Mouse (Mus musculus) CH12.LX (cell line): ENCODE data around the gene 1600014C10Rik. TPM values are rescaled to one million over a fixed set of nuclear protein-coding genes. Genes with fewer than 3 reads are reported as not detected.

Experiments
- DNase-seq: peaks from one replicate; pipeline ENCODE4 v3.0.0-alpha.2; 2013; ENCODE audit errors: extremely low read depth
- H3K27ac ChIP-seq: 2 replicates; pipeline ENCODE4 v1.5.1; 2012; ENCODE audit warnings: low read depth, mild to moderate bottlenecking, control low read depth, moderate library complexity; ENCODE audit not compliant: insufficient read depth
- H3K27me3 ChIP-seq: replicated peaks from 2 replicates; pipeline ENCODE3; 2012; ENCODE audit warnings: inconsistent platforms
- H3K36me3 ChIP-seq, 2 experiments: replicated peaks in 1 of 2; 2 replicates each; pipeline versions ENCODE3 to v1.6.1; 2012; ENCODE audit warnings: inconsistent platforms in 1 of 2, low read length in 1 of 2, mild to moderate bottlenecking in 1 of 2, mixed read lengths in 1 of 2, moderate library complexity in 1 of 2; ENCODE audit not compliant: control insufficient read depth in 1 of 2, insufficient read depth in 1 of 2
- H3K4me1 ChIP-seq, 2 experiments: 2 replicates each; pipeline ENCODE4 v1.6.1; 2012; ENCODE audit warnings: inconsistent platforms in 1 of 2, moderate library complexity in 1 of 2; ENCODE audit not compliant: insufficient read depth in 2 of 2, control insufficient read depth in 1 of 2
- H3K4me2 ChIP-seq: 2 replicates; pipeline ENCODE4 v1.6.1; 2012; ENCODE audit warnings: low read depth, mild to moderate bottlenecking, control low read depth; ENCODE audit not compliant: poor library complexity, insufficient read depth, severe bottlenecking
- H3K4me3 ChIP-seq, 3 experiments: fragments of 150-350 bp in 1 of 3; sonication (generic) in 1 of 3; replicated peaks in 1 of 3; 2 replicates each; pipeline versions ENCODE3 to v1.5.1; 2011 to 2012; ENCODE audit warnings: low read depth in 2 of 3, low read length in 2 of 3, mild to moderate bottlenecking in 2 of 3, moderate library complexity in 2 of 3, control low read depth in 1 of 3, improper control_type of control experiment in 1 of 3, inconsistent platforms in 1 of 3, mixed read lengths in 1 of 3; ENCODE audit not compliant: poor library complexity in 1 of 3
- H3K79me2 ChIP-seq: replicated peaks from 2 replicates; pipeline ENCODE4 v1.6.1; 2012; ENCODE audit warnings: mild to moderate bottlenecking, moderate library complexity; ENCODE audit not compliant: control insufficient read depth, poor library complexity, insufficient read depth, severe bottlenecking; ENCODE audit errors: extremely low read depth
- H3K9ac ChIP-seq: 2 replicates; pipeline ENCODE4 v1.6.1; 2012; ENCODE audit warnings: low read depth, mild to moderate bottlenecking, control low read depth, moderate library complexity; ENCODE audit not compliant: insufficient read depth
- H3K9me3 ChIP-seq: replicated peaks from 2 replicates; pipeline ENCODE3; 2012; ENCODE audit warnings: low read length, inconsistent platforms, mixed read lengths
- BHLHE40 ChIP-seq: IDR thresholded peaks from 2 replicates; pipeline ENCODE4 v1.6.1; 2011; ENCODE audit warnings: mild to moderate bottlenecking, low read depth, low read length, improper control_type of control experiment
- CHD2 ChIP-seq: IDR thresholded peaks from 2 replicates; pipeline ENCODE4 v1.6.1; 2011; ENCODE audit warnings: low read length, improper control_type of control experiment
- E2F4 ChIP-seq: IDR thresholded peaks from 2 replicates; pipeline ENCODE4 v1.6.1; 2011; ENCODE audit warnings: low read depth, low read length, improper control_type of control experiment; ENCODE audit not compliant: insufficient replicate concordance
- EP300 ChIP-seq: IDR thresholded peaks from 2 replicates; pipeline ENCODE4 v1.6.1; 2011; ENCODE audit warnings: low read length, improper control_type of control experiment
- ETS1 ChIP-seq: conservative IDR thresholded peaks from 2 replicates; pipeline ENCODE4 v1.6.1; 2012; ENCODE audit warnings: low read depth, mild to moderate bottlenecking, inconsistent platforms, low read length, improper control_type of control experiment, moderate library complexity
- GABPA ChIP-seq: IDR thresholded peaks from 2 replicates; pipeline ENCODE4 v1.6.1; 2012; ENCODE audit warnings: low read depth, low read length, improper control_type of control experiment, inconsistent platforms; ENCODE audit not compliant: insufficient replicate concordance
- HCFC1 ChIP-seq: IDR thresholded peaks from 2 replicates; pipeline ENCODE4 v1.6.1; 2012; ENCODE audit warnings: low read depth, mild to moderate bottlenecking, inconsistent platforms, low read length, improper control_type of control experiment
- JUN ChIP-seq: IDR thresholded peaks from 2 replicates; pipeline ENCODE4 v1.6.1; 2011; ENCODE audit warnings: low read depth, mild to moderate bottlenecking, low read length, improper control_type of control experiment, moderate library complexity; ENCODE audit not compliant: insufficient read depth
- JUND ChIP-seq: conservative IDR thresholded peaks from 2 replicates; pipeline ENCODE4 v1.6.1; 2011; ENCODE audit warnings: low read depth, low read length, improper control_type of control experiment
- KAT2A ChIP-seq: IDR thresholded peaks from 2 replicates; pipeline ENCODE4 v1.6.1; 2012; ENCODE audit warnings: low read length, improper control_type of control experiment, inconsistent platforms; ENCODE audit not compliant: insufficient replicate concordance
- MAFK ChIP-seq: IDR thresholded peaks from 2 replicates; pipeline ENCODE4 v1.6.1; 2011; ENCODE audit warnings: low read length, improper control_type of control experiment; ENCODE audit not compliant: insufficient replicate concordance
- MAX ChIP-seq: IDR thresholded peaks from 2 replicates; pipeline ENCODE4 v1.6.1; 2011; ENCODE audit warnings: low read length, improper control_type of control experiment
- MYC ChIP-seq: IDR thresholded peaks from 2 replicates; pipeline ENCODE4 v1.6.1; 2011; ENCODE audit warnings: low read depth, mild to moderate bottlenecking, improper control_type of control experiment, low read length
- NRF1 ChIP-seq: IDR thresholded peaks from 2 replicates; pipeline ENCODE4 v1.6.1; 2014; ENCODE audit warnings: low read depth, mild to moderate bottlenecking, inconsistent platforms, low read length, improper control_type of control experiment, moderate library complexity
- PAX5 ChIP-seq: IDR thresholded peaks from 2 replicates; pipeline ENCODE4 v1.6.1; 2012; ENCODE audit warnings: low read length, inconsistent platforms, mixed read lengths
- POLR2A ChIP-seq: IDR thresholded peaks from 2 replicates; pipeline ENCODE4 v1.6.1; 2011; ENCODE audit warnings: low read depth, mild to moderate bottlenecking, improper control_type of control experiment, low read length
- RAD21 ChIP-seq: IDR thresholded peaks from 2 replicates; pipeline ENCODE4 v1.6.1; 2011; ENCODE audit warnings: low read depth, mild to moderate bottlenecking, low read length, improper control_type of control experiment, moderate library complexity
- RCOR1 ChIP-seq: conservative IDR thresholded peaks from 2 replicates; pipeline ENCODE4 v1.6.1; 2012; ENCODE audit warnings: low read depth, mild to moderate bottlenecking, inconsistent platforms, low read length, improper control_type of control experiment
- SIN3A ChIP-seq: IDR thresholded peaks from 2 replicates; pipeline ENCODE4 v1.6.1; 2012; ENCODE audit warnings: low read length, improper control_type of control experiment, inconsistent platforms
- SMC3 ChIP-seq: IDR thresholded peaks from 2 replicates; pipeline ENCODE4 v1.6.1; 2011; ENCODE audit warnings: low read depth, low read length, improper control_type of control experiment
- TBP ChIP-seq: conservative IDR thresholded peaks from 2 replicates; pipeline ENCODE4 v1.6.1; 2011; ENCODE audit warnings: low read depth, low read length, improper control_type of control experiment
- USF2 ChIP-seq: conservative IDR thresholded peaks from 2 replicates; pipeline ENCODE4 v1.6.1; 2011; ENCODE audit warnings: low read depth, low read length, improper control_type of control experiment
- ZKSCAN1 ChIP-seq: IDR thresholded peaks from 2 replicates; pipeline ENCODE4 v1.6.1; 2012; ENCODE audit warnings: low read depth, inconsistent platforms, low read length, improper control_type of control experiment, borderline replicate concordance
- ZMIZ1 ChIP-seq: IDR thresholded peaks from 2 replicates; pipeline ENCODE4 v1.6.1; 2012; ENCODE audit warnings: low read depth, mild to moderate bottlenecking, inconsistent platforms, low read length, improper control_type of control experiment
- dilution Hi-C: fragments of 300-500 bp; cut with MboI; formaldehyde crosslinking; loops from 2 replicates; pipeline ENCODE4 v1.14.3; 2020; ENCODE audit warnings: low sequenced_read_pairs; ENCODE audit not compliant: extremely low pct_unique_long_range_greater_than_20kb, extremely low pct_ligation_motif_present
- in situ Hi-C: fragments of 300-500 bp; cut with MboI; formaldehyde crosslinking; loops from 3 replicates; pipeline ENCODE4 v1.14.3; 2019; ENCODE audit warnings: low sequenced_read_pairs, low pct_ligation_motif_present, low pct_unique_long_range_greater_than_20kb, mixed read lengths
- polyA plus RNA-seq: library from polyadenylated mRNA; unstranded; fragments of >175 nt; gene quantifications from 2 replicates; pipeline ENCODE4 v1.2.1, GENCODE M21; 2012; ENCODE audit warnings: low read depth; ENCODE audit not compliant: insufficient read length
- total RNA-seq, 2 experiments: library from RNA; depleted of rRNA; stranded (reverse); fragments of 300-350 nt in 1 of 2; fragments of >200 nt in 1 of 2; gene quantifications; 2 replicates each; pipeline ENCODE4 v1.2.3; 2012 to 2014

1600014C10Rik gene
- total and polyA plus RNA-seq, 3 experiments: 7.4 to 10.6 (median 10.3) TPM

DNA sequence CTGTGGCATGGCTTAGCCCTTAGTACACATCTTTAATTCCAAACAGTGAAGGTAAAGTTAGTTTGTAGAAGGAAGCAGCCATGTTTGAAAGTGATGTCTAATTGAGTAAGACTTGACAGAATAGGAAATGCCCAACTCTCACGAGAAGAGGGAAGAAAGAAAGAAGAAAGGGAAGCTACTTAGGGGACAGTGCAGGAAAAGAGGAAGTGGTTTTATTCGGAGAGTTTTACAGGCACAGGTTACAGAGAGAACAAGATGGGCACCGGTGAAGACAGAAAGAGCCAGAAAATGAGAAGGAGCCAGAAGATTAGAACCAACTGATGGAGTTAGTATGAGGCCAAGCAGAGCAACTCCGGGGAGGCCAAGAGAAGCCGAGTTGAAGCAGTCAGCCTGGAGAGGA is 27.2 kb upstream of the 1600014C10Rik start:
- in situ Hi-C loops: loop anchor here (10.0 kb wide), 1 partner anchor 791 kb away; no protein-coding TSS in a partner anchor
- no peaks in the 10 kb centered on the region for H3K79me2 ChIP-seq
- H3K27ac ChIP-seq: 0 out of 2 replicates have a peak overlapping the region, but pooled peaks have one; percentile 12

DNA sequence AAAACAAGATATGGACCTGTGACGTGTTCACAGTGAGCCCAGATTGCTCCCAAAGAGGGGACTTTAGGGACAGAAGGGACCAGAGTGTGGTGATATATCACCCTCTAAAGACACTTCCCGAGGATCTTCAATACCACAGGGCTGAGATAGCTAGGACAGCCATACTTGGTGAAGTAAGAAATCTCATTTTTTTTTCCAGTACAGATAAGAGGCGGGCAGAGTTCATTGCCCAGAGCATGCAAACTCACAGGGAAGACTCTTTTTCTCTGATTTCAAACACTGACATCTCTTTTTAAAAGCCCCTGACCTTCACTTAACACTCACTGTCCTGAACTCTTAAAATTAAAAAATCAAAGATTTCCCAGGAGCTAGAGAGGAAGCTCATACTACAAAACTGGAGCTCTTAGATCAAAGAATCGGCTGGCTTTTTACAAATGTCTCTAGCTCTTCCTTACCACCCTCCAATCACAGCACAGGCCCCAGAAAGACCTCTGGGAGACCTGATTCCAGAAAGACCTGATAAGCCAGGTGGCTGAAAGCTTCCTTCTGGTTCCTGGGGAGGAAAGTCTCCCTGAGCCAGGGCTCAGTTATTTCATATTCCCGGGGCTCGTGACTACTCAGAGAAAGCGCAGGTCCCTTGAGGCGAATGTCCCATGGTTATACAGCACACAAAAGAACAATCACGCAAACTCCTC is 24.1 kb upstream of the 1600014C10Rik start:
- in situ Hi-C loops: loop anchor here (10.0 kb wide), 1 partner anchor 794 kb away; no protein-coding TSS in a partner anchor
- peaks cover 2% of the 10 kb centered on the region for H3K9me3 ChIP-seq
- dilution Hi-C loops: no loop called here
- no peaks in the 10 kb centered on the region for H3K27me3 ChIP-seq
- DNase-seq: no peak
- H3K79me2 ChIP-seq: no peaks in the 10 kb centered on the region
- H3K27ac ChIP-seq: no peak overlapping the region
- no peak overlapping the region for H3K4me2 ChIP-seq
- H3K9ac ChIP-seq: no peak overlapping the region
- TF ChIP-seq NRF1 (no peak), GABPA (no peak)
- H3K4me1 ChIP-seq: peaks cover 7 to 18% of the 10 kb centered on the region in 2 experiments
- H3K4me3 ChIP-seq: no peak overlapping the region
- H3K36me3 ChIP-seq: no peaks in the 10 kb centered on the region

More for the DNA sequence above, 27.2 kb upstream of the 1600014C10Rik start:
- no peak overlapping the region for H3K9ac ChIP-seq
- dilution Hi-C loops: no loop called here
- H3K4me3 ChIP-seq: no peak overlapping the region
- peaks cover 5 to 24% of the 10 kb centered on the region in 2 experiments; a peak in 3 of 4 replicates for H3K4me1 ChIP-seq
- no peaks in the 10 kb centered on the region for H3K27me3 ChIP-seq
- H3K9me3 ChIP-seq: peaks cover 2% of the 10 kb centered on the region
- no peak overlapping the region for H3K4me2 ChIP-seq
- TF ChIP-seq MYC: no peak
- TF ChIP-seq EP300: peak; percentile 60; the same call in 1 of the 2 replicates
- TF ChIP-seq CHD2: peak; percentile 94
- 0 out of 2 replicates have a peak, but pooled peaks have one; percentile 11 for TF ChIP-seq POLR2A
- H3K36me3 ChIP-seq: no peaks in the 10 kb centered on the region
- peak; percentile 77 for DNase-seq

DNA sequence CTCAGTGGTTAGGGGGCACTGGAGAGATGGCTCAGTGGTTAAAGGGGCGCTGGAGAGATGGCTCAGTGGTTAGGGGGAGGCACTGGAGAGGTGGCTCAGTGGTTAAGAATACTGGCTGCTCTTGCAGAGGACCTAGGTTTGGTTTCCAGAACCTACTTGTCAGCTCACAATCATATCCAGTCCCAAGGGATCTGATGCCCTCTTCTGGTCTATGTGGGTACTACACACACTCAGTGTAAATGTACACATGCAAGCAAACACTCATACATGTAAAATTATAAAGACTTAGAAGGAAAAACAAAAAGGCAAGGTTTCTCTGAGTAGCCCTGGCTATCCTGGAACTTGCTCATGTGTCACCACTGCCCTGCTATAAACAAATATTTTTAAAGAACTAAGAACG is 21.6 kb upstream of the 1600014C10Rik start:
- in situ Hi-C loops: no loop called here
- Histone ChIP-seq H3K4me1 (peaks cover 9 to 17% of the 10 kb centered on the region in 2 experiments), H3K27me3 (no peaks in the 10 kb centered on the region), H3K27ac (no peak overlapping the region), H3K4me3 (no peak overlapping the region), H3K36me3 (no peaks in the 10 kb centered on the region), H3K9me3 (no peaks in the 10 kb centered on the region), H3K4me2 (no peak overlapping the region), H3K9ac (no peak overlapping the region), H3K79me2 (no peaks in the 10 kb centered on the region)
- DNase-seq: peak; percentile 43
- dilution Hi-C loops: no loop called here
- TF ChIP-seq EP300 (no peak), KAT2A (no peak), BHLHE40 (no peak), JUND (no peak), ZKSCAN1 (no peak), SIN3A (no peak), NRF1 (no peak), RAD21 (peak; percentile 19), SMC3 (peak; percentile 19; the same call in 1 of the 2 replicates), ZMIZ1 (no peak), JUN (no peak), ETS1 (no peak), TBP (no peak), MAFK (no peak), POLR2A (no peak), RCOR1 (no peak), USF2 (no peak), MAX (no peak), PAX5 (no peak), E2F4 (no peak), HCFC1 (no peak)
